Mouse (Mus musculus) E14TG2a.4 (cell line): ENCODE measurements around the gene Dennd4a.

Source experiments
- CTCF ChIP-seq: conservative IDR thresholded peaks from 2 replicates; pipeline ENCODE4 v1.5.1; 2014; ENCODE audit warnings: low read length
- NANOG ChIP-seq: IDR thresholded peaks from 2 replicates; pipeline ENCODE4 v1.6.1; 2014; ENCODE audit warnings: borderline replicate concordance, low read length, mixed read lengths

DNA sequence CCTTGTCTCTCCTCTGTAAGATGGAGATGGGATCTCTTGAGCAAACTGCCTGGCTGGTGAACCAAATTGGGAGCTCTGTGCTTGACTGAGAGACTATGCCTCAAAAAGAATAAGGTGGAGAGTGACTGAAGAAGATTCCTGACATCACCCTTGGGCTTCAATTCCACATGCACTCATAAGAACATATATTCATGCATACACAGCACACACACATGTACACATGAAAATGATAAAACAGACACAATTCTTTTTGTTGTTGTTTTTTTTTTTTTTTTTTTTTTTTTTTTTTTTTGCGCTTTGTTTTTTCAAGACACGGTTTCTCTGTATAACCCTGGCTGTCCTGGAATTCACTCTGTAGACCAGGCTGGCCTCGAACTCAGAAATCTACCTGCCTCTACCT is 146.1 kb downstream of the Dennd4a start:
- TF ChIP-seq CTCF (no peak), NANOG (no peak)
